Mouse (Mus musculus) lung, postnatal 10 days (tissue): ENCODE results near the gene Stx11.

Source experiments
- DNase-seq: peaks from one replicate; pipeline ENCODE4 v3.0.0; 2021

The Stx11 gene

GRCm38 (mm10) chr10:12911981-12912530 lies 52.0 kb downstream of the Stx11 start:
- peak; percentile 65 for DNase-seq

GRCm38 (mm10) chr10:12911451-12911850 lies 52.6 kb downstream of the Stx11 start:
- DNase-seq, result no peak

GRCm38 (mm10) chr10:12909891-12910290 lies 54.2 kb downstream of the Stx11 start:
- DNase-seq, result no peak

GRCm38 (mm10) chr10:12909179-12909578 lies 54.9 kb downstream of the Stx11 start:
- DNase-seq, result no peak

GRCm38 (mm10) chr10:12904140-12904528 lies 60.0 kb downstream of the Stx11 start:
- DNase-seq, result no peak

- no peak for DNase-seq
Observed at GRCm38 (mm10) chr10:12903440-12904139, 60.5 kb downstream of the Stx11 start.

- DNase-seq, result no peak
Observed at GRCm38 (mm10) chr10:12899901-12900300, 64.2 kb downstream of the Stx11 start.

GRCm38 (mm10) chr10:12893339-12893738 lies 70.8 kb downstream of the Stx11 start:
- DNase-seq, result no peak

GRCm38 (mm10) chr10:12888373-12888772 lies 75.7 kb downstream of the Stx11 start:
- DNase-seq, result peak; percentile 45
